Mouse (Mus musculus) kidney, embryonic 14.5 days (tissue): ENCODE results near the gene Gabra4. TPM values are rescaled to one million over a fixed set of nuclear protein-coding genes. Genes with fewer than 3 reads are reported as not detected.

ENCODE experiments used
- ATAC-seq: fragments of 200-750 bp; cut with Nextera tagmentation; 2 replicates; pipeline ENCODE4 v1.8.0; 2017; ENCODE audit warnings: moderate number of reproducible peaks, mild to moderate bottlenecking, moderate TSS enrichment, moderate library complexity; ENCODE audit not compliant: low FRiP score, low TSS enrichment
- H3K27ac ChIP-seq: fragments of 300-500 bp; sonication (generic); 2 replicates; pipeline ENCODE4 v1.5.1; 2014; ENCODE audit warnings: low read depth, mild to moderate bottlenecking, low read length, moderate library complexity, mixed read lengths
- H3K27me3 ChIP-seq: fragments of 300-500 bp; sonication (generic); 2 replicates; pipeline ENCODE4 v1.6.1; 2014; ENCODE audit warnings: mild to moderate bottlenecking, low read length; ENCODE audit not compliant: control insufficient read depth, insufficient read depth
- H3K36me3 ChIP-seq: fragments of 300-500 bp; sonication (generic); 2 replicates; pipeline ENCODE4 v1.6.1; 2014; ENCODE audit warnings: low read length, mixed read lengths; ENCODE audit not compliant: control insufficient read depth, insufficient read depth
- H3K4me1 ChIP-seq: fragments of 300-500 bp; sonication (generic); 2 replicates; pipeline ENCODE4 v1.6.1; 2014; ENCODE audit warnings: low read length, mixed read lengths; ENCODE audit not compliant: control insufficient read depth, insufficient read depth
- H3K4me2 ChIP-seq: fragments of 300-500 bp; sonication (generic); replicated peaks from 2 replicates; pipeline ENCODE4 v1.6.1; 2014; ENCODE audit warnings: low read depth, mild to moderate bottlenecking, low read length
- H3K4me3 ChIP-seq: fragments of 300-500 bp; sonication (generic); 2 replicates; pipeline ENCODE4 v1.5.1; 2014; ENCODE audit warnings: mild to moderate bottlenecking, low read length
- H3K9ac ChIP-seq: fragments of 300-500 bp; sonication (generic); 2 replicates; pipeline ENCODE4 v1.6.1; 2014; ENCODE audit warnings: low read depth, mild to moderate bottlenecking, low read length, moderate library complexity
- H3K9me3 ChIP-seq: fragments of 300-500 bp; sonication (generic); 2 replicates; pipeline ENCODE4 v1.6.1; 2016; ENCODE audit warnings: low read length; ENCODE audit not compliant: control insufficient read depth
- WGBS: fragments of 180-500 bp; shearing (Covaris S2); extraction: QIAGEN DNeasy Blood & Tissue Kit; methylation state at CpG from one replicate; pipeline ENCODE4 v1.1.7; 2014; 5-methylcytosine and 5-hydroxymethylcytosine counted together
- polyA plus RNA-seq: library from polyadenylated mRNA; unstranded; fragments of >200 nt; fragmentation: Nextera tagmentation; extraction: Ambion mirVana; gene quantifications from 2 replicates; pipeline ENCODE4 v1.2.1, GENCODE M21; 2014

Gene Gabra4
- polyA plus RNA-seq, 1 experiment from 2014 or later = 3.0 TPM

GRCm38 (mm10) chr5:71648108-71648507 is 10.0 kb downstream of the Gabra4 start:
- Histone ChIP-seq H3K36me3 (no peaks in the 10 kb centered on the region), H3K4me3 (no peak overlapping the region), H3K9ac (no peak overlapping the region), H3K9me3 (no peaks in the 10 kb centered on the region), H3K27me3 (no peaks in the 10 kb centered on the region), H3K4me2 (no peak overlapping the region), H3K27ac (no peak overlapping the region), H3K4me1 (no peaks in the 10 kb centered on the region)
- no peak for ATAC-seq
- WGBS = 91% methylated on average over 2 of the region's 2 CpGs

GRCm38 (mm10) chr5:71639804-71640203 is 18.3 kb downstream of the Gabra4 start:
- H3K9me3 ChIP-seq = no peaks in the 10 kb centered on the region
- H3K36me3 ChIP-seq = no peaks in the 10 kb centered on the region
- WGBS = 77% methylated on average over 10 of the region's 10 CpGs
- no peak overlapping the region for H3K9ac ChIP-seq
- no peak overlapping the region for H3K4me3 ChIP-seq
- H3K4me1 ChIP-seq = no peaks in the 10 kb centered on the region
- ATAC-seq = no peak
- no peak overlapping the region for H3K4me2 ChIP-seq
- no peak overlapping the region for H3K27ac ChIP-seq
- H3K27me3 ChIP-seq = no peaks in the 10 kb centered on the region

- H3K9me3 ChIP-seq = no peaks in the 10 kb centered on the region
- H3K27ac ChIP-seq = no peak overlapping the region
- H3K4me1 ChIP-seq = no peaks in the 10 kb centered on the region
- ATAC-seq = no peak
- no peak overlapping the region for H3K4me2 ChIP-seq
- no peaks in the 10 kb centered on the region for H3K36me3 ChIP-seq
- 82% methylated on average over 3 of the region's 3 CpGs for WGBS
- no peak overlapping the region for H3K4me3 ChIP-seq
- no peak overlapping the region for H3K9ac ChIP-seq
- no peaks in the 10 kb centered on the region for H3K27me3 ChIP-seq
These were observed 30.3 kb downstream of the Gabra4 start for GRCm38 (mm10) chr5:71627820-71628219.

GRCm38 (mm10) chr5:71616734-71617133 is 41.4 kb downstream of the Gabra4 start:
- WGBS = 72% methylated on average over 4 of the region's 4 CpGs
- H3K4me1 ChIP-seq = no peaks in the 10 kb centered on the region
- no peak for ATAC-seq
- no peaks in the 10 kb centered on the region for H3K9me3 ChIP-seq
- no peaks in the 10 kb centered on the region for H3K36me3 ChIP-seq
- no peak overlapping the region for H3K9ac ChIP-seq
- H3K4me3 ChIP-seq = no peak overlapping the region
- no peaks in the 10 kb centered on the region for H3K27me3 ChIP-seq
- no peak overlapping the region for H3K4me2 ChIP-seq
- no peak overlapping the region for H3K27ac ChIP-seq

DNA sequence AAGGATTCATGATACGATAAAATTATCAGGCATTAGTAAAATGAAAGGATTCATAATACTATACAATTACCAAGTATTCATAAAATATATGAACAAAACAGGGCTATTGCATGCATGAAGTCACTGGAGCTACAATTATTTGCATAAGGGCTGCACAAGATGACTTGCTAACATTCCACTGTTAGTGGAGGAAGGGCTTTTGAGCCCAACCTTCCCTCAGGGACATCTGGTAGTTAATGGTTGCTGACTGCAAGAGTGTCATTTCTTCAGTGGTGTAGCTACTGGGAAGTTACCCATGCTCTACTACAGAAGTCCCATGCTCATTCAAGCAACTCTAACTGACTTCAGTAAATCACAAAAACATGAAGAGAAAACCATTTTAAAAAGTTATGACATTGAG is 43.8 kb downstream of the Gabra4 start:
- no peaks in the 10 kb centered on the region for H3K4me1 ChIP-seq
- no peaks in the 10 kb centered on the region for H3K27me3 ChIP-seq
- H3K4me2 ChIP-seq = no peak overlapping the region
- WGBS = 95% methylated on average over 1 of the region's 1 CpGs
- H3K27ac ChIP-seq = no peak overlapping the region
- no peaks in the 10 kb centered on the region for H3K9me3 ChIP-seq
- ATAC-seq = no peak
- H3K4me3 ChIP-seq = no peak overlapping the region
- no peaks in the 10 kb centered on the region for H3K36me3 ChIP-seq
- H3K9ac ChIP-seq = no peak overlapping the region

- Histone ChIP-seq H3K9me3 (no peaks in the 10 kb centered on the region), H3K27ac (no peak overlapping the region), H3K9ac (no peak overlapping the region), H3K4me2 (no peak overlapping the region), H3K4me1 (no peaks in the 10 kb centered on the region), H3K36me3 (no peaks in the 10 kb centered on the region), H3K4me3 (no peak overlapping the region), H3K27me3 (no peaks in the 10 kb centered on the region)
- 83% methylated on average over 1 of the region's 1 CpGs for WGBS
- ATAC-seq = no peak
These were observed 49.4 kb downstream of the Gabra4 start for GRCm38 (mm10) chr5:71608735-71609134.

GRCm38 (mm10) chr5:71606907-71607306 is 51.2 kb downstream of the Gabra4 start:
- no peaks in the 10 kb centered on the region for H3K4me1 ChIP-seq
- H3K27ac ChIP-seq = no peak overlapping the region
- H3K27me3 ChIP-seq = no peaks in the 10 kb centered on the region
- H3K9me3 ChIP-seq = no peaks in the 10 kb centered on the region
- no peak for ATAC-seq
- H3K36me3 ChIP-seq = no peaks in the 10 kb centered on the region
- H3K9ac ChIP-seq = no peak overlapping the region
- no peak overlapping the region for H3K4me3 ChIP-seq
- 35% methylated on average over 4 of the region's 4 CpGs for WGBS
- no peak overlapping the region for H3K4me2 ChIP-seq

DNA sequence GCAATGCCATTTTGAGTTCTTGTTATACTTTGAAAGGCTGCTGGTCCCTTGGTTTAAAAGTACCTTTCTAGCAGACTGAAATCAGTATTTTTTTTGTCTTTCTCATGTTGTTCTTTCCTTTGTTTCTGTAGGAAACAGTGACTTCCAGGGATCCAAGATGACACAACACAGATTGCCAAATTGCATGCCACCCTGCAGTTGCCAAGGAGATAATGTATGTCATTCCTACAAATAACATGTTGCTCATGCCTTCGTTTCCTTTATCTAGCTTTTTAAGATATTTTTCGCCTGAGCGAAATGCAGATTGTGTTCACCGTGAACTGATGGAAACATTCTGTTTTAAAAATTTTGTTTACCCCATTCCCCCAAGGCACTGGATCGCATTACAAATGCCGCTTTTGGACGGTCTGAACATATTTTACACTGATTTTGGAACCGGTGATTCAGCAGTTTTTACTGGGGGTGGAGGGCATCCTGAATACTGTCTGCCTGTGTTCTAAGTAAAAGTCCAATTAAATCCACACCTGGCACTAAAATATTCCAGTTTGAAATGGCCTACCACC is 53.9 kb downstream of the Gabra4 start:
- Histone ChIP-seq H3K4me3 (no peak overlapping the region), H3K27me3 (no peaks in the 10 kb centered on the region), H3K9me3 (no peaks in the 10 kb centered on the region), H3K4me1 (no peaks in the 10 kb centered on the region), H3K27ac (no peak overlapping the region), H3K4me2 (no peak overlapping the region), H3K9ac (no peak overlapping the region), H3K36me3 (no peaks in the 10 kb centered on the region)
- WGBS = 78% methylated on average over 8 of the region's 8 CpGs
- ATAC-seq = no peak

DNA sequence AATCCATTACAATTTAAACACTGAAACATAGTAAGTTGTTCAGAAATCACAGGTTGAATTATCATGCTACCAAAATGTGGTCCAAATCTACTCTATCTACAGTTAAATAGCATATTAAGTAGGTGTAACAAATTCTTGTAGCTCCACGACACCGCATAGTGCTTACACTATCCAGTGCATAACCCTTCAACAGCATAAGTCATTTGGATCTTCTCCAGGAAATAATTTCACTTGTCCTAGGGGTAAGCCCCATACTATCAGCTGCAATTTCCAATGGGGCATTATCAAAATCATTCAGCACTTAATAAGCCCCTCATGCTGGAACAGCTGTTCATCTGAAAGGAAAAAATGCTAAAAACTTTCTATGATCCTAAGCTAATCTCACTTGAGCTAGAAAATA is 62.8 kb downstream of the Gabra4 start:
- no peak overlapping the region for H3K9ac ChIP-seq
- WGBS = 93% methylated on average over 2 of the region's 2 CpGs
- no peaks in the 10 kb centered on the region for H3K4me1 ChIP-seq
- no peak overlapping the region for H3K4me3 ChIP-seq
- no peak overlapping the region for H3K4me2 ChIP-seq
- no peaks in the 10 kb centered on the region for H3K36me3 ChIP-seq
- H3K27me3 ChIP-seq = no peaks in the 10 kb centered on the region
- no peak for ATAC-seq
- H3K27ac ChIP-seq = no peak overlapping the region
- H3K9me3 ChIP-seq = no peaks in the 10 kb centered on the region
